Mouse (Mus musculus) intestine, embryonic 14.5 days (tissue): Measurements from ENCODE around the gene Rps26. TPM values are rescaled to one million over a fixed set of nuclear protein-coding genes. Genes with fewer than 3 reads are reported as not detected.

Source experiments
- ATAC-seq: fragments of 200-750 bp; cut with Nextera tagmentation; replicated peaks from 2 replicates; pipeline ENCODE4 v1.8.0; 2017; ENCODE audit warnings: low read depth, moderate number of reproducible peaks, moderate TSS enrichment, moderate library complexity; ENCODE audit not compliant: low FRiP score, low TSS enrichment
- DNase-seq: peaks from one replicate; pipeline ENCODE4 v3.0.0-alpha.2; 2018; ENCODE audit warnings: low spot score
- H3K27ac ChIP-seq: fragments of 300-500 bp; sonication (generic); 2 replicates; pipeline ENCODE4 v1.5.1; 2014; ENCODE audit warnings: low read depth, mild to moderate bottlenecking, control low read depth
- H3K27me3 ChIP-seq: fragments of 300-500 bp; sonication (generic); replicated peaks from 2 replicates; pipeline ENCODE4 v1.6.1; 2014; ENCODE audit warnings: low read length, control low read depth; ENCODE audit not compliant: control insufficient read depth, insufficient read depth
- H3K36me3 ChIP-seq: fragments of 300-500 bp; sonication (generic); 2 replicates; pipeline ENCODE4 v1.6.1; 2014; ENCODE audit warnings: low read length, control low read depth; ENCODE audit not compliant: control insufficient read depth, insufficient read depth
- H3K4me1 ChIP-seq: fragments of 300-500 bp; sonication (generic); replicated peaks from 2 replicates; pipeline ENCODE4 v1.6.1; 2014; ENCODE audit warnings: low read length, control low read depth, mixed read lengths; ENCODE audit not compliant: control insufficient read depth, insufficient read depth
- H3K4me2 ChIP-seq: fragments of 300-500 bp; sonication (generic); 2 replicates; pipeline ENCODE4 v1.6.1; 2014; ENCODE audit warnings: low read length
- H3K4me3 ChIP-seq: fragments of 300-500 bp; sonication (generic); 2 replicates; pipeline ENCODE4 v1.5.1; 2014; ENCODE audit warnings: low read depth, low read length, control low read depth, mixed read lengths
- H3K9ac ChIP-seq: fragments of 300-500 bp; sonication (generic); 2 replicates; pipeline ENCODE4 v1.6.1; 2014; ENCODE audit warnings: mild to moderate bottlenecking, low read length
- H3K9me3 ChIP-seq: fragments of 300-500 bp; sonication (generic); 2 replicates; pipeline ENCODE4 v1.6.1; 2016; ENCODE audit warnings: low read length, control low read depth; ENCODE audit not compliant: control insufficient read depth
- WGBS: fragments of 180-500 bp; shearing (Covaris S2); extraction: QIAGEN DNeasy Blood & Tissue Kit; methylation state at CpG from one replicate; pipeline ENCODE4 v1.1.7; 2014; 5-methylcytosine and 5-hydroxymethylcytosine counted together
- polyA plus RNA-seq: library from polyadenylated mRNA; unstranded; fragments of >200 nt; fragmentation: Nextera tagmentation; extraction: Ambion mirVana; gene quantifications from 2 replicates; pipeline ENCODE4 v1.2.1, GENCODE M21; 2014

The Rps26 gene
- 1,095 and 1,163 TPM in 2 replicates for polyA plus RNA-seq

- H3K9me3 ChIP-seq: no peaks in the 10 kb centered on the region
- peaks cover 7% of the 10 kb centered on the region for H3K4me1 ChIP-seq
- peaks cover 30% of the 10 kb centered on the region for H3K36me3 ChIP-seq
- H3K27ac ChIP-seq: peak within 1 kb of the TSS; percentile 63
- peak within 1 kb of the TSS; percentile 99 for H3K4me2 ChIP-seq
- H3K4me3 ChIP-seq: peak within 1 kb of the TSS; percentile 57
- peak within 1 kb of the TSS; percentile 86 for H3K9ac ChIP-seq
- DNase-seq: peak; percentile 92
- 2% methylated on average over 40 of the region's 40 CpGs for WGBS
- no peaks in the 10 kb centered on the region for H3K27me3 ChIP-seq
- ATAC-seq: peak; percentile 95
Measured at GRCm38 (mm10) chr10:128626311-128627310, at the start of gene Rps26. Gene Rps26, minus strand, starts transcription at chr10:128626747.

- H3K4me3 ChIP-seq: peak overlapping the region; percentile 66
- peaks cover 4% of the 10 kb centered on the region; the same call in 1 of the 2 replicates for H3K4me1 ChIP-seq
- WGBS: 2% methylated on average over 9 of the region's 9 CpGs
- DNase-seq (no peak), ATAC-seq (peak; percentile 7; the same call in 1 of the 2 replicates)
- H3K27me3 ChIP-seq: no peaks in the 10 kb centered on the region
- peaks cover 11% of the 10 kb centered on the region for H3K36me3 ChIP-seq
- H3K4me2 ChIP-seq: peak overlapping the region; percentile 87
- H3K9me3 ChIP-seq: no peaks in the 10 kb centered on the region
- peak overlapping the region; percentile 31 for H3K9ac ChIP-seq
- peak overlapping the region; percentile 57 for H3K27ac ChIP-seq
Measured at GRCm38 (mm10) chr10:128674469-128675008, 48.0 kb upstream of the Rps26 start.

GRCm38 (mm10) chr10:128673763-128674468, 47.4 kb upstream of the Rps26 start, which contains the start of gene Suox:
Gene Suox, minus strand, starts transcription at chr10:128674073.
- Histone ChIP-seq H3K36me3 (peaks cover 11% of the 10 kb centered on the region; the same call in 1 of the 2 replicates), H3K4me1 (peaks cover 4% of the 10 kb centered on the region; the same call in 1 of the 2 replicates), H3K27me3 (no peaks in the 10 kb centered on the region), H3K9me3 (no peaks in the 10 kb centered on the region), H3K27ac (peak within 1 kb of the TSS; percentile 57), H3K4me3 (peak within 1 kb of the TSS; percentile 66), H3K4me2 (peak within 1 kb of the TSS; percentile 87), H3K9ac (peak within 1 kb of the TSS; percentile 31)
- peak; percentile 94 for DNase-seq
- peak; percentile 90 for ATAC-seq
- WGBS: under 1% methylated on average over 60 of the region's 60 CpGs

GRCm38 (mm10) chr10:128671148-128671547, 44.6 kb upstream of the Rps26 start:
- no peak for ATAC-seq

GRCm38 (mm10) chr10:128668790-128669672, 42.5 kb upstream of the Rps26 start:
- peaks cover 6% of the 10 kb centered on the region; the same call in 1 of the 2 replicates for H3K36me3 ChIP-seq
- H3K9me3 ChIP-seq: no peaks in the 10 kb centered on the region
- DNase-seq: peak; percentile 82
- H3K27me3 ChIP-seq: no peaks in the 10 kb centered on the region
- H3K27ac ChIP-seq: 0 out of 2 replicates have a peak overlapping the region, but pooled peaks have one; percentile 28
- ATAC-seq: peak; percentile 57
- WGBS: under 1% methylated on average over 42 of the region's 42 CpGs
- H3K4me2 ChIP-seq: peak overlapping the region; percentile 66
- peak overlapping the region; percentile 68 for H3K9ac ChIP-seq
- peak overlapping the region; percentile 74 for H3K4me3 ChIP-seq
- no peaks in the 10 kb centered on the region; the same call in 1 of the 2 replicates for H3K4me1 ChIP-seq

More at GRCm38 (mm10) chr10:128671148-128671547, 44.6 kb upstream of the Rps26 start:
- H3K27me3 ChIP-seq: no peaks in the 10 kb centered on the region
- H3K4me3 ChIP-seq: no peak overlapping the region
- no peak for DNase-seq
- H3K4me1 ChIP-seq: peaks cover 4% of the 10 kb centered on the region; the same call in 1 of the 2 replicates
- no peak overlapping the region for H3K27ac ChIP-seq
- H3K4me2 ChIP-seq: no peak overlapping the region
- no peaks in the 10 kb centered on the region for H3K9me3 ChIP-seq
- H3K36me3 ChIP-seq: peaks cover 6% of the 10 kb centered on the region; the same call in 1 of the 2 replicates
- 92% methylated on average over 9 of the region's 9 CpGs for WGBS
- no peak overlapping the region for H3K9ac ChIP-seq

GRCm38 (mm10) chr10:128665806-128666205, 39.3 kb upstream of the Rps26 start:
- no peaks in the 10 kb centered on the region for H3K9me3 ChIP-seq
- ATAC-seq (no peak), DNase-seq (no peak)
- no peaks in the 10 kb centered on the region for H3K27me3 ChIP-seq
- H3K4me3 ChIP-seq: no peak overlapping the region
- no peak overlapping the region for H3K27ac ChIP-seq
- WGBS: 94% methylated on average over 2 of the region's 2 CpGs
- H3K9ac ChIP-seq: no peak overlapping the region
- H3K4me2 ChIP-seq: no peak overlapping the region
- H3K36me3 ChIP-seq: no peaks in the 10 kb centered on the region
- no peaks in the 10 kb centered on the region for H3K4me1 ChIP-seq

- Histone ChIP-seq H3K27ac (no peak overlapping the region), H3K4me1 (no peaks in the 10 kb centered on the region), H3K4me3 (no peak overlapping the region), H3K36me3 (no peaks in the 10 kb centered on the region), H3K27me3 (no peaks in the 10 kb centered on the region), H3K9me3 (no peaks in the 10 kb centered on the region), H3K9ac (no peak overlapping the region), H3K4me2 (no peak overlapping the region)
- 90% methylated on average over 3 of the region's 3 CpGs for WGBS
- ATAC-seq (no peak), DNase-seq (no peak)
Measured at GRCm38 (mm10) chr10:128665307-128665706, 38.8 kb upstream of the Rps26 start.
